Mouse (Mus musculus) R1 (cell line): ENCODE measurements around the gene Epo.

Experiments
- DNase-seq: peaks from one replicate; pipeline ENCODE4 v3.0.0-alpha.2; 2018; ENCODE audit warnings: low read depth, low spot score

Gene Epo

GRCm38 (mm10) chr5:137519691-137520550 is 13.1 kb downstream of the Epo start:
- DNase-seq = no peak

GRCm38 (mm10) chr5:137518436-137518835 is 14.6 kb downstream of the Epo start, which contains the start of gene Gigyf1:
Gigyf1 (plus strand) TSS chr5:137518548.
- peak; percentile 71 for DNase-seq

DNA sequence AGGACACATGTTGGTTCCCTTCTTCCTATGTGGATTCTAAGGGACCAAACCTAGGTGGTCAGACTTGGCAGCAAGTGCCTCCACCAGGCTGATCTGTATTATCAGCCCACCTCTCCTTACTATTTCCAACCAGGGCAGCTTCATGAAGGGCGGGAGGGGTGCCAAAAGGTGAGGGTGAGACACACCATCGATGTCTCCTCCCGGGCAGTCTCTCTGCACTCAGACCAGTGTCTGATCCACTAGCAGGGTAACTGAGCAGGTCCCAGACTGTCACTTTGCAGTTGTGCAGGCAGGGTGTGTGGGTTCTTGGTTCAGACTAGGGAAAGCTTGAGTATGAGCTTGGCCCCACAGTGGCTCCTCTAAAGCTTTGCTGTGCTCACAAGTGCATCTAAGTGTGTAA is 18.2 kb downstream of the Epo start:
- DNase-seq = no peak

- no peak for DNase-seq
These were observed 18.9 kb downstream of the Epo start for GRCm38 (mm10) chr5:137513951-137514721.

GRCm38 (mm10) chr5:137512847-137513794 is 19.9 kb downstream of the Epo start:
- DNase-seq = peak; percentile 46

DNA sequence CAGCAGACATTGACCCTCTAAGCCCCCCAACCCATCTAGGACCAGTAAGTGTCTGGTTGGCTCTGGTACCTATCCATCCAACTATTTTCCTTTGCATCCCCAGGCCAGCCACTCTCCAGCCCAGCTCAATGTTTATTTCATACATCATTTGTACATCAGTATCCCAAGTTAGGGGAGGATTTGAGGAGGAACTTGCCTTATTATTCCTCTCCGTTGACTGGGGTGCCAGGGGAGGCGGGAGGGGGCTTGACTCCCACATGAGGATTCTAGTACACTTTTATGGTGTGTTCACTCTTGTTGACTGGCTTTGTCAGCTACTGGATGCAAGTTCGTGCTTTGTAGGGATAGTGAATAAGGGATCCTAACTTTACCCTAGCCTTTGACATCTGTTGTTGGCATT is 21.3 kb downstream of the Epo start:
- no peak for DNase-seq

DNA sequence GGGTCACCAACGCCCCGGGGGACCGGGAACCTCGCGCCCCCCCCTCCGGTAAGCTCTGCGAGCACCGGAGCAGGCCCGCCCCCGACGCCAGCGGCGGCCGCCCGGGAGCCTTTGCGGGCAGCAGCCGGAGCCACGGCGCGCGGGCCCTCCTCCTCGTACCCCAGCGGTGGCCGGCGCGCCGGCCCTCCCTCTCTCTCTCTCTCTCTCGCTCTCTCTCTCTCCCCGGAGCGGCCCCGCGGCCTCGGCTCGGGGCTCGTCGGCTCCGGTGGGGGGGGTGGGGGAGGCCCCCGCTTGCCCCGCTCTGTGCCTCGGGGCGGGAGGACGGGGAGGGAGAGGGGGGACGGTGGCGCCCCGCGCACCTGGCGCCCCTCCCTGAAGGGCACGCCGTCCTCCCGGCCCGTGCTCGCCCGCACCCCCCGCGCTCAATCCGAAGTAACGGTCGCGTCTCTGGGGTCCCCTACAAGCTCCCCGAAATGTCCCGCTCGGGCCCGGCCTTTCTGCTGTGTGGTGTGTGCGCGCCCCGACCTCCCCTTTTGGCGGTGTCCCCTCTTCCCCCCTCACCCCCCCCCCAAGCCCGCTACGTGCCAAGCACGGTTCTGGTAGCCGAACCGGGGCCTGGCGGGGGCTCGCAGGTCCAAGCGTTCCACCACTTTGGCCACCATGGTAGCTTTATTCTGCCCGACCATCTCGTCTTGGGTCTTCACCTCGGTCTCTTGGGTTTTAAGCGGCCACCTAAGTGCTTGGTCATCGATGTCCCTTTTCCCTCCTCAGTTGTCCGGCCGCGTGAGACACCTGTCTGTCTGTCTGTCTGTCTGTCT is 22.3 kb downstream of the Epo start:
- no peak for DNase-seq

GRCm38 (mm10) chr5:137510014-137510501 is 23.0 kb downstream of the Epo start:
- DNase-seq = peak; percentile 67

- no peak for DNase-seq
These were observed 29.0 kb downstream of the Epo start for GRCm38 (mm10) chr5:137504041-137504440.

- DNase-seq = peak; percentile 95
These were observed 30.4 kb downstream of the Epo start for GRCm38 (mm10) chr5:137502667-137503110.

GRCm38 (mm10) chr5:137501709-137502666 is 31.1 kb downstream of the Epo start, which contains the start of gene Pop7:
Pop7 (minus strand) TSS chr5:137502518.
- peak; percentile 100 for DNase-seq

DNA sequence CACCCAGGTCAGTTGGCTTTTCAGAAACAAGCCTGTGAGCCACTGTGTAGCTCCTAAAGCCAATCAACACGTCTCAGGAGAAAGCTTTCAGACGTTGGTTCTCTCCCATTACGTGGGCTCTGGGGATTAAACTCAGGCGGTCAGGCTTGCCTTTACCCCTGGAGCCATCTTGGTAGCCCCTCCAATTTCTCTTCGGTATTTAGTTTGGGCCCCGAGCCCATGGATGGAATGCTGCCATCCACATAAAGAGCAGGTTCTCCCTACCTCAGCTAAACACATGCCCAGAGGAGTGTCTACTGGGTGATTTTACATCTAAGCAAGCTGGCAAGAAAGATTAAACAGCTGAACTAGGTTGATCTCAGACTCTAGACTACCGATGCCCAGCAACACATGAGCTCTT is 32.9 kb downstream of the Epo start:
- DNase-seq = no peak

GRCm38 (mm10) chr5:137493831-137494230 is 39.2 kb downstream of the Epo start:
- DNase-seq = peak; percentile 35

DNA sequence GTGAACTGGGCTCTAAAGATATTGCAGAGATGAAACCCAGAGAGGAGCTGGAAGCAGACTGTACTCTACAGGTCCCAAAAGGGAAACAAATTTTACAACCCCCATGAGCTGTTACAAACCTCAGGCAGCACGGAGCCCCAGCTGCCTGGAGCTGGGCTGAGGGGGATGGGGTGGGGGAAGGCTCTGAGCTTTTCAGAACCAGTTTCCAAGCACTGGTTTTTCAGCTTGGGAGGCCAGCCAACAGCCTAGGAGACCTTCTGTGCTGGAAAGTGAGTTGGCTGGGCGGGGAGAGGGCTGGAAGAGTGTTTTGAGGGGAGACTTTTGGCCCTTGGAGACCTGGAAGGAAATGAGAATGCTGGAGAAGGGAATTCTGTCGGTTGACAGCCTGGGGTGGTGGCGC is 41.5 kb downstream of the Epo start:
- no peak for DNase-seq

DNA sequence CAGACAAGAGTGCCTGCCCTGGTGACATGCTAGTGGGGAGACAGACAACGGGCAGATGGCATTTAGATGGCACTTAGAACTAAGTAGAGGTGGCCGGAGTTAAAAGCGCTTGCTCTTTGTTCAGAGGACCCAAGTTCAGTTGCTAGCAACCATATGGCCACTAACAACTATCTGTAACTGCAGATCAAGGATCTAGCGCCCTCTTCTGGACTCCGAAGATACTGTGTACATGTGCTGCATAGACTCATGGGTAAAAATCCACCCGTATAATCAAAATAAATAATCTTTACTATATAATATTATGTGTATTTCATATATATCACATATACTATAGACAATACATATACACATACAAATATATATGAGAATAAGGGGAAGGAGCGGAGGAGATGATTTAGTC is 45.4 kb downstream of the Epo start:
- DNase-seq = peak; percentile 82

DNA sequence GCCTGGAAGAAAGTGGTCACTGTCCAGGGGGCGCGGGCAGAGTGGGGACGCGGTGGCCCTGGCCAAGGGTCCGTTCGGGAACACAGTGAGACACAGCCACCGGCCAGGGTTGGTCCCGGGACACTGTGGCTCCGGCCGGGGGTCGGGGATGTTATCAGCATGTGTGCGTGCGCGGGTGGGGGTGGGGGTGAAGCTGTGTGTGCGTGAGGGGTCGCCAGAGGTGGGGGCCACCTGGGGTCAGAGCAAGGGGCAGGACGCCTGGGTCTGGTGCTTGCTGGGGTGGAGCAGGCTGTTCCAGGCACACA is 47.2 kb downstream of the Epo start:
- no peak for DNase-seq

- peak; percentile 20 for DNase-seq
These were observed 47.8 kb downstream of the Epo start for GRCm38 (mm10) chr5:137485071-137485850.

DNA sequence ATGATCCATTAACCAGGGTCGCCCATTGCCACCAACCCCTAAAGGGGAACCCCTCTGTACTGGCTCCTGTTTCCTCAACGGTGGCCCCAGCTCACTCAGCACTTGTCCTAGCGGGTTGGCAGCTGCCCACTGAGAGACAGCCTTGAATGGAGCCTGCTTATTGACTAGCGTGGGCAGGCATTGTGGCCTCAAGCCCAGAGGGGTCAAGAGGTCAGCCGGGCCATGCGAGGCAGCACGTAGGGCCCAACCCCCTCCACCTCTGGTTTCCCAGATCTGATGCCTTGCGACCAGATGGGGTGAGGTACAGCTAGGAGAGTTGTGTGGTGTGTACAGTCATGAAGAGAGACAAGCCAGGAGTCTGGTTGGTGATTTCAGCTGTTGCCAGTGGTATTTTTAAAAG is 51.1 kb downstream of the Epo start:
- no peak for DNase-seq

DNA sequence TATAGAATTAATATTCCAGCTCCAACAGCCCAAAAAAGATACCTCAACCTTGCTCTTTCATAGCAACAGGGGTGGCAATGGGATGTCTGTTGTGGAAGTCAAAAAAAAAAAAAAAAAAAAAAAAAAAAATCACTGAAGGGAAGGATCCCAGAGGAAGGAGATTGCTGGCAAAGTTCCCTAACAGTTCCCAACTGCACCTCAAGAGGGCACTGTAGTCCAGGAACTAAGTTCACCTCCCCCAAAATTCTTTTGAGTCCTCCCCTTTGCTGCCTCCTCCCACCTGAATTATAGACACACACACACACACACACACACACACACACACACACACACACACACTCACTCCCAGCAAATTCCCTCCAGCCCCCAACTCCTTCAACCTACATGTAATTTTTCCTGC is 51.9 kb downstream of the Epo start:
- peak; percentile 85 for DNase-seq
